Mouse (Mus musculus) spleen, adult 10 weeks (tissue): ENCODE measurements around the gene 2310002L09Rik. TPM values are rescaled to one million over a fixed set of nuclear protein-coding genes. Genes with fewer than 3 reads are reported as not detected.

Source experiments
- polyA plus RNA-seq: library from polyadenylated mRNA; stranded (reverse); fragments of 350-450 nt; fragmentation: Illumina TruSeq; extraction: RNeasy Lipid Tissue Mini Kit (QIAGEN cat#74804); gene quantifications from one replicate; pipeline ENCODE4 v1.2.3, GENCODE M21; 2015; ENCODE audit warnings: low replicate concordance; ENCODE audit not compliant: insufficient read depth

2310002L09Rik gene
- polyA plus RNA-seq = not detected

GRCm38 (mm10) chr4:73950375-73950896 is at the start of gene 2310002L09Rik:
Gene 2310002L09Rik, minus strand, starts transcription at chr4:73950846.

GRCm38 (mm10) chr4:73920660-73921059 is 30.0 kb downstream of the 2310002L09Rik start, which contains the start of gene Gm11756:
Gene Gm11756, minus strand, starts transcription at chr4:73920760.

GRCm38 (mm10) chr4:73905853-73906252 is 44.8 kb downstream of the 2310002L09Rik start, which contains the start of gene Gm13871:
Gene Gm13871, minus strand, starts transcription at chr4:73905953.

GRCm38 (mm10) chr4:73891012-73891411 is 59.6 kb downstream of the 2310002L09Rik start, which contains the start of gene Gm11757:
Gene Gm11757, minus strand, starts transcription at chr4:73891112.

Other genes starting within 250 kb of the 2310002L09Rik start
- gene Rasef, start 159.9 kb downstream of the 2310002L09Rik start, polyA plus RNA-seq = 0.04 TPM
- not detected for gene Gm11758, start 74.6 kb downstream of the 2310002L09Rik start, polyA plus RNA-seq
- gene Gm11757, start 59.7 kb downstream of the 2310002L09Rik start, polyA plus RNA-seq = not detected
- not detected for gene Gm13871, start 44.9 kb downstream of the 2310002L09Rik start, polyA plus RNA-seq
- not detected for gene Gm11756, start 30.1 kb downstream of the 2310002L09Rik start, polyA plus RNA-seq
- gene Frmd3, start 62.6 kb upstream of the 2310002L09Rik start, polyA plus RNA-seq = 1.1 TPM